Mouse (Mus musculus) heart, postnatal 0 days (tissue): ENCODE results near the gene Tmem63b.

Experiments
- CTCF ChIP-seq: IDR thresholded peaks from 2 replicates; pipeline ENCODE4 v1.5.1; 2016; ENCODE audit warnings: antibody characterized with exemption, control low read depth, low read depth
- EP300 ChIP-seq: IDR thresholded peaks from 2 replicates; pipeline ENCODE4 v1.6.1; 2016; ENCODE audit warnings: antibody characterized with exemption, low read depth

DNA sequence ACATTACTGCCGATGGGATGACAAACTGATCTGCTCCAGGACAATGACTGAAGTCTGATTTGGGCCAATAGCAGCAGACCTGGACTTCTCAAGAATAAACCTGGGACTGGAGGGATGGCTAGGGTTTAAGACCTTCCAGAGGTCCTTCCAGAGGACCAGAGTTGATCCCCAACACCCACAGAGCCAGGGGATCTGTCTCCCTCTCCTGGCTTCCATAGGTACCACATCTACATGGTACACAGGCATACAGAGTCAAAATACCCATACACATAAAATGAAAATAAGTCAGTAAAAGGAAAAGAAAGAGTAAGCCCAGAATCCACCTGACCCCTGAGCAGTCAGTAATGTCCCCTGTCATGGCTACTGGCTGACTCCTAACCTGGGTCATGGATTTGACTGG, 14.9 kb downstream of the Tmem63b start:
- TF ChIP-seq EP300 = no peak
- peak; percentile 46 for TF ChIP-seq CTCF
